Mouse (Mus musculus) spleen, adult 2 months (tissue): ENCODE results near the gene Snap25.

Experiments
- CTCF ChIP-seq: fragments of 200-500 bp; IDR thresholded peaks from 2 replicates; pipeline ENCODE4 v1.5.1; 2011; ENCODE audit warnings: mild to moderate bottlenecking, inconsistent platforms; ENCODE audit not compliant: insufficient read depth, insufficient read length, insufficient replicate concordance; ENCODE audit errors: extremely low read depth
- POLR2A ChIP-seq: fragments of 200-500 bp; IDR thresholded peaks from 2 replicates; pipeline ENCODE4 v1.6.1; 2011; ENCODE audit warnings: low read depth, low read length, inconsistent platforms

DNA sequence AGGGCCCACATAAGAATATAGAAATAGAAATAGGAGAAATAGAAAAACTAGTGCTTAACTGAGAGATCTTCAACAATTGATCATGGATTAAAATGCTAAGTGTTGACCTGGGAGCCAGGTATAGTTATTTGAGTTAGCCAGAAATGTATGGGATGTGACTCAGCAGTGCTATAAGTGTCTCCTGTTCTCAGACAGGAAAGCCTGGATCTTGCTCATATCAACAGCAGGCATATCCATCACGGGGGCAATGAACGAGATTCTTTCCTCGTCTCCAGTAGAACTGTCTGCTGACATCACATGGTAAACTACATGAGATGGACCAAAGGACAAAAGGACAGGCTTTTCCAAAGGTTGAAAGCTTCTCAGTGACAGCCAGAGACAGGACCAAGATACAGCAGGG, 88.8 kb downstream of the Snap25 start:
- TF ChIP-seq POLR2A (no peak), CTCF (no peak)
